Comparison of ENCODE assay signal across 10 mouse cellular contexts in the genomic region with DNA sequence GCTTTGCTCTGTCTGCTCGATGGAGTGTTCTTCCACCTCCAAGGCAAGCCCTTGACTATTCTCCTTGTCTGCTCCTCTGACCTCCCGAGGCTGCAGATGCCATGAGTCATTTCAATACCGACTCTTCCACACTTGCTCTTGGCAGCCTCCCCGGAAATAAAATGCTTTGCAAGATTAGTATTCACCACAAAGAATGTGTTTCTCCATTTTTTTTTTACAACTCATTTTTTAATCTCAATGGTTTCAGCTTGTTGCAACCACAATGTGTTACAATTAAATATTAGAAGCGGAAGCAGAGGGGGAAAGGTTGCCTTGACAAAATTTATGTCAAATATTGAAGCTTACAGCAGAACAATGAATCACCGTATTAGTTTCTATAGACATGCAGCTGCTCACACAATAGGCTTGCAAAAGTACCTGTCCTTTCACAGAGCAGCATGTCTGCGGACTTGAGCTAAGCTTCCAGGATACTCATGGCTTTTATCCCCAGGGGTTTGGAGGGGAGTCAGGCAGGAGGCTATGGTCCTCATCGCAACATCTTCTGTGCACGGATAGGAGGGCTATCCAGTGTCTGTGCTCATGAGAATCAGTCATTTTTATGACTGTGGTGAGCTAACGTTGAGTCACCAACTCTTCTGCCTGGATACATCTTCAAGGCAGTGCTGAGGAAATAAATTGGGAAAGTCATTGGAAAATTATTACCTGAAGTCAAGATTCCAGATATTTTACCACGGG.
DNase-seq lines count a peak whose midpoint lies in the region; ATAC-seq and TF ChIP-seq lines count a peak whose summit lies in the region.
"Had no signal": no experiment of that assay in that cellular context is flagged by ENCODE, and none has a peak within 500 bp of the region (broad histone marks: within the 10 kb centered on the region; RNA-seq: fewer than 3 reads in every experiment).

No protein-coding gene starts in this region.

- TF ChIP-seq EP300 in stomach, postnatal 0 days (optimal IDR thresholded peaks at IDR 0.05): no peak

- TF ChIP-seq CTCF in stomach, postnatal 0 days (IDR thresholded peaks at IDR 0.05; ENCODE audit: low read depth): no peak

- no peak for ATAC-seq in embryonic facial prominence, embryonic 14.5 days (ENCODE audit: low read depth)
- peak; percentile 61 for ATAC-seq in stomach, postnatal 0 days (ENCODE audit: low FRiP score, low TSS enrichment)
- ATAC-seq in erythroid progenitor cell, adult 5-6 weeks (replicated peaks; ENCODE audit: low FRiP score, poor library complexity, severe bottlenecking): no peak

- no peaks in the 10 kb centered on the region for H3K36me3 ChIP-seq in embryonic facial prominence, embryonic 14.5 days (ENCODE audit: control insufficient read depth, insufficient read depth, low read length)
- H3K36me3 ChIP-seq in embryonic facial prominence, embryonic 10.5 days (replicated peaks): no peaks in the 10 kb centered on the region
- H3K36me3 ChIP-seq in stomach, postnatal 0 days (ENCODE audit: control insufficient read depth, insufficient read depth, low read length): no peaks in the 10 kb centered on the region
- H3K36me3 ChIP-seq: heart, embryonic 15.5 days; limb, embryonic 12.5 days had no signal

- DNase-seq in embryonic facial prominence, embryonic 14.5 days (ENCODE audit: low spot score): peak; percentile 77
- no peak for DNase-seq in embryonic facial prominence, embryonic 10.5 days (ENCODE audit: low spot score)
- DNase-seq in ovary, adult 18-20 months (ENCODE audit: low spot score): peak; percentile 63
- DNase-seq in ovary, postnatal 10 days (ENCODE audit: low spot score): no peak
- peak; percentile 71 to 76 for DNase-seq in heart, postnatal 10 days
- DNase-seq in stomach, postnatal 0 days (ENCODE audit: low spot score): peak; percentile 22
- no peak for DNase-seq in left cerebral cortex, postnatal 4 days

- intact Hi-C loops in heart, postnatal 10 days (cut with DNase I): loop anchor here (5.0 kb wide), 1 partner anchor 739 kb away; the partner anchor contains the start of genes Pign and Relch
- intact Hi-C loops in left cerebral cortex, postnatal 4 days (cut with DNase I): no loop called here

- no peak overlapping the region for H3K4me2 ChIP-seq in embryonic facial prominence, embryonic 14.5 days (ENCODE audit: low read depth, low read length)
- H3K4me2 ChIP-seq in stomach, postnatal 0 days (replicated peaks; ENCODE audit: low read depth): no peak overlapping the region
- H3K4me2 ChIP-seq: heart, embryonic 15.5 days; limb, embryonic 12.5 days had no signal

- H3K27ac ChIP-seq in embryonic facial prominence, embryonic 14.5 days (replicated peaks; ENCODE audit: low read depth, low read length): no peak overlapping the region
- no peak overlapping the region for H3K27ac ChIP-seq in embryonic facial prominence, embryonic 10.5 days (replicated peaks)
- H3K27ac ChIP-seq in stomach, postnatal 0 days (replicated peaks): no peak overlapping the region
- H3K27ac ChIP-seq: heart, embryonic 15.5 days; limb, embryonic 12.5 days had no signal

- H3K4me3 ChIP-seq in embryonic facial prominence, embryonic 14.5 days (ENCODE audit: low read depth, low read length): no peak overlapping the region
- H3K4me3 ChIP-seq in embryonic facial prominence, embryonic 10.5 days: no peak overlapping the region
- no peak overlapping the region for H3K4me3 ChIP-seq in stomach, postnatal 0 days (ENCODE audit: low read depth, low read length)
- H3K4me3 ChIP-seq: heart, embryonic 15.5 days; limb, embryonic 12.5 days had no signal

- no peaks in the 10 kb centered on the region for H3K4me1 ChIP-seq in embryonic facial prominence, embryonic 14.5 days (ENCODE audit: control insufficient read depth, insufficient read depth, low read length)
- H3K4me1 ChIP-seq in embryonic facial prominence, embryonic 10.5 days: no peaks in the 10 kb centered on the region
- no peaks in the 10 kb centered on the region for H3K4me1 ChIP-seq in stomach, postnatal 0 days (replicated peaks; ENCODE audit: control insufficient read depth, insufficient read depth)
- H3K4me1 ChIP-seq: limb, embryonic 12.5 days had no signal

- no peaks in the 10 kb centered on the region for H3K9me3 ChIP-seq in embryonic facial prominence, embryonic 14.5 days (ENCODE audit: control insufficient read depth, low read length)
- H3K9me3 ChIP-seq in embryonic facial prominence, embryonic 10.5 days: no peaks in the 10 kb centered on the region
- no peaks in the 10 kb centered on the region for H3K9me3 ChIP-seq in stomach, postnatal 0 days (ENCODE audit: control insufficient read depth, low read length)
- H3K9me3 ChIP-seq: heart, embryonic 15.5 days; limb, embryonic 12.5 days had no signal

- 58% methylated on average over 11 of the region's 11 CpGs for WGBS in embryonic facial prominence, embryonic 14.5 days
- WGBS in embryonic facial prominence, embryonic 10.5 days: 85% methylated on average over 11 of the region's 11 CpGs
- 40% methylated on average over 11 of the region's 11 CpGs for WGBS in stomach, postnatal 0 days

- H3K27me3 ChIP-seq in embryonic facial prominence, embryonic 14.5 days (replicated peaks; ENCODE audit: control insufficient read depth, insufficient read depth, low read length): no peaks in the 10 kb centered on the region
- no peaks in the 10 kb centered on the region for H3K27me3 ChIP-seq in embryonic facial prominence, embryonic 10.5 days (replicated peaks; ENCODE audit: low read depth, poor library complexity, severe bottlenecking)
- H3K27me3 ChIP-seq in stomach, postnatal 0 days (ENCODE audit: control insufficient read depth, insufficient read depth, low read length): no peaks in the 10 kb centered on the region
- H3K27me3 ChIP-seq: heart, embryonic 15.5 days; limb, embryonic 12.5 days had no signal

- H3K9ac ChIP-seq in embryonic facial prominence, embryonic 14.5 days (ENCODE audit: low read depth, low read length): no peak overlapping the region
- H3K9ac ChIP-seq in stomach, postnatal 0 days (ENCODE audit: low read length): no peak overlapping the region
- H3K9ac ChIP-seq: heart, embryonic 15.5 days; limb, embryonic 12.5 days had no signal

Comparison
In these comparisons a context has a peak if more than half of its experiments do, and no peak if none do; other contexts are left out.
1. DNase-seq: peak in embryonic facial prominence, embryonic 14.5 days (single experiment), ovary, adult 18-20 months (single experiment), heart, postnatal 10 days (2 of 2) and stomach, postnatal 0 days (single experiment); none in embryonic facial prominence, embryonic 10.5 days (single experiment), ovary, postnatal 10 days (single experiment) and left cerebral cortex, postnatal 4 days (single experiment).